Mouse (Mus musculus): ENCODE measurements around the gene Myh14.

The Myh14 gene

GRCm38 (mm10) chr7:44628402-44629034 lies 42.1 kb downstream of the Myh14 start:
- DNase-seq, result no peak

- no peak for DNase-seq
Measured at GRCm38 (mm10) chr7:44626966-44627365, 43.7 kb downstream of the Myh14 start.

- no peak for DNase-seq
Measured at GRCm38 (mm10) chr7:44626068-44626385, 44.6 kb downstream of the Myh14 start.

GRCm38 (mm10) chr7:44625241-44626067 lies 45.2 kb downstream of the Myh14 start:
- no peak for DNase-seq

- no peak for DNase-seq
Measured at GRCm38 (mm10) chr7:44624828-44625227, 45.8 kb downstream of the Myh14 start.

GRCm38 (mm10) chr7:44624543-44624826 lies 46.2 kb downstream of the Myh14 start:
- no peak for DNase-seq

- no peak for DNase-seq
Measured at GRCm38 (mm10) chr7:44623714-44624542, 46.7 kb downstream of the Myh14 start.

GRCm38 (mm10) chr7:44617059-44617458 lies 53.6 kb downstream of the Myh14 start:
- no peak for DNase-seq

GRCm38 (mm10) chr7:44615987-44616386 lies 54.7 kb downstream of the Myh14 start:
- DNase-seq, result no peak

- DNase-seq, result no peak
Measured at GRCm38 (mm10) chr7:44615309-44615708, 55.3 kb downstream of the Myh14 start.

GRCm38 (mm10) chr7:44614041-44614688 lies 56.5 kb downstream of the Myh14 start:
- no peak for DNase-seq

GRCm38 (mm10) chr7:44612192-44612591 lies 58.5 kb downstream of the Myh14 start:
- DNase-seq, result no peak

- peak; percentile 40 to 62 for DNase-seq
Measured at GRCm38 (mm10) chr7:44606171-44606901, 64.3 kb downstream of the Myh14 start.

- no peak for DNase-seq
Measured at GRCm38 (mm10) chr7:44605436-44605835, 65.2 kb downstream of the Myh14 start.

- DNase-seq, result no peak
Measured at GRCm38 (mm10) chr7:44604619-44605018, 66.0 kb downstream of the Myh14 start.

GRCm38 (mm10) chr7:44604139-44604606 lies 66.5 kb downstream of the Myh14 start:
- DNase-seq, result peak in 1 of 2 experiments; percentile 24

- no peak for DNase-seq
Measured at GRCm38 (mm10) chr7:44603186-44603855, 67.3 kb downstream of the Myh14 start.

- no peak for DNase-seq
Measured at GRCm38 (mm10) chr7:44602443-44602842, 68.2 kb downstream of the Myh14 start.

- DNase-seq, result no peak
Measured at GRCm38 (mm10) chr7:44601646-44602045, 69.0 kb downstream of the Myh14 start.

- no peak for DNase-seq
Measured at GRCm38 (mm10) chr7:44600691-44601262, 69.9 kb downstream of the Myh14 start.

GRCm38 (mm10) chr7:44598336-44598735 lies 72.3 kb downstream of the Myh14 start:
- DNase-seq, result no peak
